Mouse (Mus musculus): Measurements from ENCODE around the gene Rabac1. TPM values are rescaled to one million over a fixed set of nuclear protein-coding genes. Genes with fewer than 3 reads are reported as not detected.
A peak's percentile ranks its signal among the peaks of the same experiment; 100 is the strongest.

Gene Rabac1
- 100 to 1,000 TPM; 119 to 244 (median 236) TPM for polyA plus RNA-seq (2017; shearing (Covaris generic))

DNA sequence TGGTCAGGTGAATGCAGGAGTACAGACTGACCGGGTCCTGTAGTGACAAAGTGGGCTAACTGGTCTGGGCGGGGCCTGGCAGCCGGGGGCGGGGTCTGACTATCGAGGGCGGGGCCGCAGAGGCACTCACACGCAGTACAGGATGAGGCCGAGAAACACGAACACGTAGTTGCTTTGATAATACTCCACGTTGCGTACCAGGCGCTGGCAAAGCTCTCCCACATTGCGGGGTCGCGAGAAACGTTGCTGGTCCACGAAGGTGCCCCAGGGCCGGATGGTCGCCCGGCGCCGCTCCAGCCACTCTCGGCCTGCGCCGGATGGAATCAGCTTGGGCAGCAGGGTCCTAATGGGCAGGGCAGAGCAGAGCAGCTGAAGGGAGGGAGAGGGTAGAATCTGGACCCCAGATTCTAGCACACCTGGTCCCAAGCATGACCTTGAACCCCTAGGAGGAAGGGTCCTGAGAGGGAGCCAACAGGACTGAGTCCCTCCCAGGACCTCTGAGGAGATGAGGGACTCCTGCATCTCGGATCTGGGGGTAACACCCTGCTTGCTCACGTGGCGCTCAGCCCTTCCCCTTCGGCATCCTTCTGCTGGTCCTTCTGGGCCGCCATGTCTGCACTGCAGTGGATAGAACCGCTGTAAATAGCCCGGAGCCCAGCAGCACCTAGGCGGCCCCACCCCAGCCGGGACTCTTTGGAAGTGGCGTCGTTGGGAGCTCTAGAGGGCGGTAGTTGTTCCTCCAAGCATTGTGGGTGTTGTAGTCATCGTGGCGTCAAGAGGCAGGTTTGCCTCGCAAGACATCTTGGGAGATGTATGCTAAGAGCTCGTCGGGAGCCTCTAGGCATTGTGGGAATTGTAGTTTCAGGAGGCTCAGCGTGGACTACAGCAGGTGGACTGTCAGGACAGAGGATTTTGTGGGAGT is at the start of gene Rabac1:
Gene Rabac1, minus strand, starts transcription at position 783 of the 922 bp plus-strand sequence.
- peak; percentile 92 for ATAC-seq

DNA sequence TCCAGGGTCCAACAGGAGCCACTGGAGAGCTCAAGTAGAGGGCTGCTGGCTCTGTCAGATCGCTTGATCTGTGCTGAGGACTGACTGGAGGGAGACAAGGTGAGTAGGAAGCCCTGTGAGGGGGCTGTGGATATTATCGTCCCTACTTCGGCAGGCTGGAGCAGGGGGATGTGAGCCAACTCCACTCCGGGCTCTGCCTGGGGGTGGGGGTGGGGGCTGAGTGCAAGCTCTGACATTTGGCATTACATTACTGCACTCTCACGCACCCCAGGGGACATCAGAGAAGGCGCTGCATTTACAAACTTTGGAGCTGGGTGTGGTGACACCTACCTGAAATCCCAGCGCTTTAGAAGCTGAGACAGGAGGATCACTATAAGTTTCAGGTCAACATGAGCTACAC is 39.0 kb upstream of the Rabac1 start:
- ATAC-seq: no peak

DNA sequence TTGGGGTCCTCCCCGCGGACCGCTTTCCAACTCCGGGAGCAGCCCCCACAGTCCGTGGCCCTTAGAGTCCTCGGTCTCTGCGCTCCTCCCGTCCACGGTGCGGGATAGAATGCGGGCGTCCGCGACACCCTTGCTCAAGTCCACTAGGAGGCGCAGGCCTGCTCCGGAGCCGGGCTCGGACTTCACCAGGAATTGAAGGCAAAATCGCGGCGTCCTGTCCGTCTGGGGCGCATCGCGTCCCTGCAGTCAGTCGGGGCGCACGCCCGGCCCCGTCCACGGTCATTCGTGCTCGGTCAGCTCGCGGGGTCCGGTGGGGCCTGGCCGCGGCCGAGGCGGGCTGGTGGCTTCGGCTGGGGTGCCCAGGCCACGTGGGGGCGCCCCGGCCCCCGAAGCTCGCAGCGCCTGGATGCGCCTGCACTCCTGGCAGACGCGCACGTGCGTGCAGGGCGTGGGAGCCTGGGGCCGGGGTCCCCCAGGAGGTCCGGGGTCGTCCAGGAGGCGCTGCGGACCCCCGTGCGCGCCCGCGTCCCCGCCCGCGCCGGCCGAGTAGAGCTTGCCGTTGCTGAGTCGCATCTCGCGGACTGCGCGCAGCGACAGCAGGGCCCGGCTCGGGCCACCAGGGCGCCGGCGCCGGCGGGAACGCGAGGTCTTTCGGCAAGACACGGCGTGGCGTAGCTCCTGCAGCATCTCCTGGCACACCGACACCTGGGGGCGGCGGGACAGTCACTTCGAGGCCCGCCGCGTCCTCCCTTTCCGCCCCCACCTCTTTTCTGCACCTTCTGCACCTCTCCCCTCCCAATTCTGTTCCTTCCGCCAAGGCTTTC is 37.7 kb upstream of the Rabac1 start:
- ATAC-seq: no peak

DNA sequence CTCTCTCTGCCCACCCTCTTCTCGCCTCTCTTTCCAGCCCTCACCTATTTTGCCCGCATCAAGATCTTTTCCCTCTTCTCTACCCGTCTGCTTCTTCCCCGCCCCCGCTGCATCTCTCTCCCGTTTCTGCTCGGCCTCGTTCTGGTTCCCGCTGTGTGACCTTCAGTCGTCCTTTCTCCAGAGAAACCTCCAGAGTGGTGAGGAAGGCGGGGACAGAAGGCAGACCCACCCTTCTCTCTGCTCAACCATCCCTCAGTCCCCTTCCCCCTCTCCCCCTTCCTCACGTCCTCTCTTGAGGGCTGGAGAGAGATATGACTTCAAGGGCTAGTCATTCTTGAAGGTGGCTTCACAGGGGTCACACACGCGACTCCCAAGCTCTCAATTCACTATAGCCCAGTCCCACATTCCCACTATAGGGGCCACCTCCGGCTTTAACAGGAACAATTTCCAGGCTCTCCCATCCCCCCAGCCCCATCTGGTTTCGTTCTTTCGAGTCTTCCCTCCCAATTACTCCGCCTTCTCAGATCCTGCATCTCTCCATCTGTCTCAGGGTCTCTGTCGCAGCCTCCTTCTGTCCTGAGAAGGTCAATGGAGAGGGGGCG is 36.6 kb upstream of the Rabac1 start:
- no peak for ATAC-seq

DNA sequence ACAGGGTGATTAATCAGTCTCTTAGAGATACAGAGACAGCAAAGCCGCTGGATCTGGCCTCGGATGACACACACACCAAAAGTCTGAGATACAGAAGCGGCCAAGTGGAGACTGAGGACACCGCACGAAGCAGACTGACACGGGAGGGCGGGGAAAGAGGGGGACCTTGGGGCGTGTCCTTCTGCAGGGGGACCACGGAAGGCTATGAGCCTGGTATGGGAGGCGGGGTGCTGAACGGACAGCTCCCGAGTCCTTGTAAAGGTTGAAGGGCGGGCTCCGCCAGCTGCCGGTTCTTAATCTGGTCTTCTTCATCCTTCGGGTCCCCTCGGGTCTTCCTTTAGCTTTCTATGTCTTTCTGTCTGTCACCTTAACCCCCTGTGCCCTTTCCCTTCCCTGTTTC is 36.1 kb upstream of the Rabac1 start:
- ATAC-seq: no peak

DNA sequence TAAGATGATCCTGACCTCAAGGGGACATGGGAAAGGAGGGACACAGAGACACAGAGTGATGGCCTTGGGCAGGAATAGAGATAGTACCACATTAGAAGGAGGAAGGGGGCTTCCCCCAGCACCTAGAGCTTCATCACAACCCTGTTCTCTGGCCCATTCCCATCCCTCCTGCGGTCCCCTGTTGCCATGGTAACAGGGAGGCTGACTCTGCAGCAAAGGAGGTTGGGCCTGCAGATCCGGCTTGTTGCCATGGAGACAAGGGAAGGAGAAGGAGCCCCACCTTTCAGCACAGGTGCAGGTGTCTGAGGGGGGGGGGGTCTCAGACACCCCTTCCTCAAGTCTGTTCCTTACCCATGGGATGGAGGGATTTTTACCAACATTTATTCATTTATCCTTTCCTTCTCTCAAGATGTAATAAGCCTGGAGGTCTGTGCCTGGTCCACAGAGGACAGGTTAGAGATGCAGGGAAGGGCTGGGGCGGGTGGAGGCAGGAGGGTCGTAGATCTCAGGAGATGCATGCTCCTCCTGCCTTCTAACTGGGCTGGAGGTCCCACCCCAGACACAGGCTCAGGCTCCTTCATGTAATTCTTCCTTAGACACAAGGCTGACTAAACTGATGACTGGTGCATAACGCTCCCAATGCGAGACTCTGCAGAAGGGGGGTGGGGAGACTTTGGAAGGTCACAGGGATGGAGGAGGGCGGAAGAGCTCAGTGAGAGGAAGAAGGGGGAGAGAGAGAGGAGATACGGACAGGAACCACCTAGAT is 35.2 kb upstream of the Rabac1 start:
- no peak for ATAC-seq

DNA sequence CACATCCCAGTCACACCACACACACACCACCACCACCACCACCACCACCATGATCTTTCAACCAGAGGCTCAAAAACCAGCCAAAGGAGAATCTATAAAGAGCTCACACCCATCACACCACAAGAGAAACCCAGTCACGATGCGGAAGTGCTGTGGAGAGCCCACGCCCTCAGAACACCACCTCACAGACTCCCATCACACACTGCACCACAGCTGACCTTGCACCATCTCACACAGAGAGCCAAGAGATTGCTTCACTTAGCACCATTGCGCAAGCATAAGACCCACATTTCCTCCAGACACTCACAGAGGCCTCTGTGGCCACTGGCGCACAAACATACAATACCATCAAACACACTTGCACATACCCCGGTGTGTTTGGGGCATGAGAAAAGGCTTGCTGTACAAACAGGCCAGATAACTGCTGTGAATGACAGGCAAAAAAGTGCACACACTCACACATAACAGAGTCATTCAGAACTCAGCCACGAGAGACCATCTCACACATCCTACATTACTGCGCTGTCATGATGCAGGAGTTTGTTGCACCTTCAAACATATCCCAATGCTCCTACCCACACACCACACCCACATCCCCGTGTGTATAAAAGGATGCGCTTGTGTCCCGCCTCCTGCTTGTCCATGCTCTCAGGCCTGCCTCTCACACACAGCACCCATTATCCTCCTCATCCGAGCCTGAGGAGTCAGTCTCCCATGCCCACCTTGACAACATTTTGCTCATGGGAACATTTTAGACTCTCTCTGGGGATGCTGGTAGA is 34.2 kb upstream of the Rabac1 start:
- no peak for ATAC-seq

DNA sequence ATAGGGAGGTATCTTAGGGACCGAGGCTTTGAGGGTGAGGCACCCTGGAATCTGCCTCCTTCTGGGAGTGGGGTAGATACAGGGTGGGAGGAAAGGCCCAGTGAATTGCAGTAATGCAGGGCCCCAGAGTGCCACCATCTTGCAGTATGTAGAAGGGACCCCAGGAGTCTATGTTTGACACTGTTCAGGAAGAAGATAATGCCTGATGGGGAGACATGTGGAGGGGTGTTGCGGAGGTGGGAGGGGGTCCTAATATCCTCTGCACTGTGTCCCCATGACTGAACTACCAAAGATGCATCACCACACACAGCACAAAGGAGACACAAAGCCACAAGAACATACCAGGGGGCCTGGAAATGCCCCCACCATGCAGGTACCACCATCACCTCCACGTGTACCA is 33.6 kb upstream of the Rabac1 start:
- ATAC-seq: no peak

DNA sequence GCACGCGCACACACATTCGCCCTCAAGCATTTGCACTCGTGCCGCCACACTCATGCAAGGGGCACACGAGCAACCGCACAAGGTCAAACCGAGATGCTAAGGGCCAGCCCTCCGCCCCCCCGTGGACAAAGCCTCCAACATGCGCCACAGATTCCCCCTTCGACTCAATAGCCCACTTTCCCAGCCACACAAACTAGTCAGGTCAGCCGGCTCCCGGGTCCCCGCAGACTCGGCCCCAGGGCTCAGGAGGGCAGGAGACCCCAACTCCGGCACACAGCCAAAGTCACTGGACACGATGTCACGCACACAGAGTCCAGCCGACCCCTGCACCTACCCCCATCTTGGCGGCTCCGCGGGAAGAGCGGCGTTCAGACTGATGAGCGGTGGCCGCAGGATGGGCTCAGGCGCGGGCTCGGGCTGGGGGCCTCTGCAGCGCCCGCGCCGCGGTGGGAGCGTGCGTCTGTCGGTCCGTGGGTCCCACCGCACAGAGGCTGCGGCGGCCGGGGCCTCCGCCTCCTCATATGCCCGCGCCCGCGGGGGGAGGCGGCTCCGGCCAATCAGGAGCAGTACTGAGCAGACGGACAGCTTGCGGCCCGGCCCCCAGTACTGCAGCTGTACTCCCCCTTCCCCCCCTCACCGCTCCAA is 33.0 kb upstream of the Rabac1 start, which contains the start of gene Atp1a3:
Gene Atp1a3, minus strand, starts transcription at position 538 of the 645 bp plus-strand sequence.
- ATAC-seq: no peak

DNA sequence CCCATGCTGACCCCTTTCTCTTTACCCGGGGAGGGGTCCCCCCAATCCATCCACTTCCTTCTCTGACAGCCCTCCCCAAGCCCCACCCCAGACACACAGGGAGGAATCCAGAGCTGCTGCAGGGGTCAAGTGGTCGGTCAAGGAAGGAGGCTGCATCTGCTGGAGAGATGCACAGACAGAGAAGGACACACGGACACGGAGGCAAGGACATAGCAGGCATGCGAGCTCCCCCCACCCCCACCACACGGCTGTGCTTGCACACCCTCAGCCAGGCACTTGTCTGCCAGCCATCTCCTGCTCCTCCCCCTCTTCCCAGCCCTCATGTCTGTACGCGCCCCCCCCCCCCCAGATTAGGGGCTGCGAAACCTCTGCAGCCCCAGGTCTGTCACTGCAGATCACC is 32.3 kb upstream of the Rabac1 start:
- ATAC-seq: no peak

DNA sequence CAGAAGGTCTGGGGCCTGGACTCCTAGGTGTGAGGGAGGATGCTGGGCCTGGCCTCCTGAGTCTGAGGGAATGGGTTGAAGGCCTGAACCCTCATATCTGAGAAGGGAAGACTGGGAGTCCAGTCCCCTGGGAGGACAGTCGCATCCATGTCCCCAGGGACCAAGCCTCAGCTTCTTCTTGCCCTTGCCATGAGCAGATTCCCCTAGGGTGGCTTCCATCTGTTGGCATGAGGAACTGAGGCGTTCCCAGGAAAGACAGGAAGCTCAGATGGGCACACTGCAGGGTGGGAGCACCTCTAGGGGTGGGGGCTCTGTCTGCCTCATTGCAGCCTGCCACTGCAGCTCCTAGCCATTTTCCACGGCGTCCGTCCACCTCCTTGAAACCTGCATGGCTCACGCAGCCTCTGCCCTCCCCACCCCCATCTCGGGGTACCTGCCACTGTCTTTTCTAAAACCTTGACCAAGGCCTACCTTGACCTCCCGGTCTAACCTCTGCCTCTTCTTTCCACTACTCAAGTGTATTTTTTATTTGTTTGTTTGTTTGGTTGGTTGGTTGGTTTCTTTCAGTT is 31.4 kb upstream of the Rabac1 start:
- no peak for ATAC-seq

DNA sequence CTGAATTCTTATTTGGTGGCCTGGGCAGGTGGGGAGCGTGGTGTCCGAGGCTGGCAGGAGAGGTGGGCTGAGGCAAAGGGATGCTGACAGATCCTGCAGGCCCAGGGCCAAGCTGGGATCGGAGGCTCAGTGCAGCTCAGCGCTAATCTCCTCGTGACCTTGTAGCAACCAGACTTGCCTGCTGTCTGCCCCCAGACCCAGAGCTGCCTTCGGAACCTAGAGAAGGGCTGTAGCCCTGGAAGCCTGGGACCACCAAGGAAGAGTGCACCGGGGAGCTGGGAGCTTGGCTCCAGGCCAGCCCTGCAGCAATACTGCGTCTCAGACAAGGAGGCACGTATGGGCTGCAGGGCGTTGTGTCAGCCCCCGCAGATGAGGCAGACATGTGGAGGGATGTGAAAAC is 30.7 kb upstream of the Rabac1 start:
- no peak for ATAC-seq

DNA sequence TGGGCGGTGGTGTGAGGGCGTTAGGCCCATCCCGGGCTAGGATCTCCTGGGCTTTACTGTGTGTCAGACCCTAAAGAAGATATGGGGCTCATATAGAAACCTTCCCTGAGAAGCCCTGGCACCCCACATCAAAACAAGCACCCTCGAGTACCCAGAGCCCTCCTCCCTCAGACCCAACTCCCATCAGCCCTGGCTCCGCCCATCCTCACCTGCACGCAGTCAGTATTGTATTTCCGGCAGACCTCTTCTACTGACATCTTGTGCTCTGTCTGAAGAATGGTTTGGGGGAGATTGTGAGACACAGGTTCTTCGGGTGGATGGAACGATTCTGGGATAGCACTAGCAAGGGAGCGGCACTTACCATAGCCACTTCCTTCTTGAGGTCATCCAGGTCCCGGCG is 28.2 kb upstream of the Rabac1 start:
- peak; percentile 82 for ATAC-seq

DNA sequence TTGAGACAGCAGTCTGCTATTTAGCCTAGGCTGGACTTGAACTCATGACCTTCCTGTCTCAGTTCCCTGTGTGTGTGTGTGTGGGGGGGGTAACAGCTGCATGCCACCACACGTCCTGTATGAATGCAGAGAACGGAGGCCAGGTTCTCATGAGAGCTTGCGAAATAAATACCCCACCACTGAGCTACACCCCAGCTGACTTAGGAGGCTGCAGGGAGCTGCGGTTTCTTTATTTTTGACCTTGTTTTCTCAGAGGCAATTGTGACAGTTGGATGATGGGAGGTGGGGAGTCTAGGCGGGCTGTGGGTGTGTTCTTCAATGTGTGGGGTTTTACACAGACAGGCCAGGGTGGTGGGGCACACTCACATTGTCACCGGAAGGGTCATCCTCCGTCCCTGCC is 27.7 kb upstream of the Rabac1 start:
- peak; percentile 44 for ATAC-seq

DNA sequence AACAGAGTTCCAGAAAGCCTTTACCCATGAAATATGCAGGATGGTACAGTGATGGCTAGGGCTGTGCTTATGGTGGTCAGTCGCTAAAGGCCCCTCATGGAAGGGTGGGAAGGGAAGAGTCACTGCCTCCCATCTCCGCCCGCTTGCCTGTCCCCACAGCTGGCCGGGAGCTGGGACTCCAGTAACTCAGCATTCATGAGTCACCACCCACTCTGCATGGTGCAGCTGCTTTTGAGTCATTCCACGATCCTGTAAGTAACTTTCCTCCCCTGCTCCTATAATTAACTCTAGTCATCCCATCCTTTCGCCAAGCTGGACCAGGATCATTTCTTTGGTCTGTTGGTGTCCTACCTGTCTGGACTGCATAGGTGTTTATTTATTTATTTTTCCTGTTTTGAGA is 20.5 kb upstream of the Rabac1 start:
- ATAC-seq: no peak

DNA sequence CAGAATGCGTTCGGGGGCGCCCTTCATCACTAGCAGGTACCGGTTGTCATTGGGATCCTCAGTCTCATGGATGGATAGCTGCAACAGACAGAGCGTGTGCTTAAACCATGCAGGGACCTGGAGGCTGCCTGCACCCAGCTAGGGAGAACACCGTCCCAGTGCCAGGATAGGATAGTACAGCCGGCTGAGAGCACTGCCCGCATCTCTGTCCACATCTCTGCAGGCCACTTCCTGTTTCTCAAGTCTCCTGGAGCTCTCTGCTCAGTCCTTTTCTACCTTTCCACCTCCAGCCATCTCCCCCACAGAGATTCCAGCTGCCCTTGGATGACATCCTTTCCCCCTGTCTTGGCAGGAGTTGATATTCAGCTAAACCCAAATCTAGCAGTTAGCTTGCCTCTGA is 17.9 kb upstream of the Rabac1 start:
- ATAC-seq: no peak

DNA sequence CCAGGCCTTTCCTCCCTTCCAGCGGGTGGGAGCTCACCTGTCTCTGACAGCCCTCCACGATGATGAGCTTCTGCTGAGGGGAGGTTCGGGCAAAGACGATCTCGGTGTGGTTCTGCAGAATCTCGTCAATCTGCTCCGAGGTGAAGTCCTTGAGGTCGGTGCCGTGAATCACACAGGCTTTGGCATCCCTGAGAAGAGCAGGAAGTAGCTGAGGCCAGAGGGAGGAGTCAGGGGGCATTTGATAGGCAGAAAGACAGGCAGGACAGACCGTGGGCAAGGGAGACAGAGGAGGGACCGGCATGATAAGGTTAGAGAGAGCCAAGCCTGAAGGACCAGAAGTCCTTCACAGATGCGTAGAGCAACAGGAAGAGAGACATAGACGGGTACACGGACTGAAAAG is 15.4 kb upstream of the Rabac1 start:
- no peak for ATAC-seq

DNA sequence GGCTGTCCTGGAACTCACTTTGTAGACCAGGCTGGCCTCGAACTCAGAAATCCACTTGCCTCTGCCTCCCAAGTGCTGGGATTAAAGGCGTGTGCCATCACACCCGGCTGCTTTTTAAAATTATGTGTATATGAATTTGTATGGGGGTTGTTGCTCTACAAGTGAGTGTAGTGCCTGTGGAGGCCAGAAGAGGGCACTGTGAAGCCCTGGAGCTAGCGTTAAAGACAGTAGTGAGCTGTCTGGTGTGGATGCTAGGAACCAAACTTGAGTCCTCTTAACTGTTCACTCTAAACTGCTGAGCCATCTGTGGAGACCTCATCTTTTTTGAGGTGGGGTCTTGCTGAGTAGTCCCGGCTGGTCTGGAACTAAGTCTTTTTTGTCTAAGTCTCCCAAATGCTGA is 13.2 kb upstream of the Rabac1 start:
- ATAC-seq: no peak

DNA sequence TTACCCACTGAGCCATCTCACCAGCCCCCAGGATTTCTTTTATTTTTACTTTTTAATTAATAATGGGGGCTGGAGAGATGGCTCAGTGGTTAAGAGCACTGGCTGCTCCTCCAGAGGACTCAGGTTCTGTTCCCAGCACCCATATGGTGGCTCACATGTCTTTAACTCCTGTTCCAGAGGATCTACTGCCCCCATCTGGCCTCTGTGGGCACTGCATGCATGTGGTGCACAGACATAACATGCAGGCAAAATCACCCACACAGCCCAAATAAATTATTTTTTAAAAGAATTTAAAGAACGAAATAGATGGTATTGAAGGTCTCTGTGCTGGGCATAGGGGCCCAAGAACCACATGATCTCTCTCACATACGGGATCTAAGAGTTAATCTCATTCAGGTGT is 11.8 kb upstream of the Rabac1 start:
- no peak for ATAC-seq

DNA sequence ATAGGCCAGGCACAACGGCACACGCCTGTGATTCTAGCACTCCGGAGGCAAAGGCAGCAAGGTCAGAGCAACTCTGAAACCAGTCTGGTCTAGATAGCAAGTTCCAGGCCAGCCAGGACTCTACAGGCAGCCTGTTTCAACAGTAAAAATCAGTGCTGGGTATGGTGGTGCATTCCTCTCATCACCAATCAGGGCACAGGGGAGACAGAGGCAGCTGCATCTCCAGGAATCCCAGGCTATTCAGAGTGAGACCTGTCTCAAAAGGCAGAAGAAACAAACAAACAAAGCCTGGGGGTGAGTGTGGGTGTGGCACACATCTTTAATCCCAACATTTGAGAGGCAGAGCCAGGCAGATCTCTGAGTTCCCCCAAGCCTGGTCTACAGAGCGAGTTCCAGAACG is 10.8 kb upstream of the Rabac1 start:
- ATAC-seq: no peak

DNA sequence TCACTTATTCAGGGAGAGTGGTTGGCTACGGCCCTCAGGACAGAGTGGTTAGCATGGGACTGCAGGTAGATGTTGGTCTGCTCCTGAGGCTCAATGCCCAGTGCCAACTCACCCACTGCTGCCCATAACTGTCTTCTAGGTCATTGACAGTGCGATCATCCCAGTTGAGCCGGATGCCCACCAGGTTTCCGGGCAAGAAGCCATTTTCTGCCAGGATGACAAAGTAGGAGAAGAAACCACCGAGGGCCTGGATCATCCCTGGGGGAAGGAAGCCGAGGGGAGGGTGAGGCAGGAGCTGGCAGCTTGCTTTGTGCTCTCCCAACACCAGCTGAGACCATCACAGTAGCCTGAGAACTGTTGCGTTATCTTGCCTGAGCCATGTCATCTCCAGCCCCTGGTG is 7.9 kb upstream of the Rabac1 start:
- ATAC-seq: no peak

All from inflammation-experienced regulatory T-cells, adult 6 months (primary cell).